Mouse (Mus musculus) CH12.LX (cell line): ENCODE results near the gene Clock. TPM values are rescaled to one million over a fixed set of nuclear protein-coding genes. Genes with fewer than 3 reads are reported as not detected.

Experiments used
- DNase-seq: peaks from one replicate; pipeline ENCODE4 v3.0.0-alpha.2; 2013; ENCODE audit errors: extremely low read depth
- H3K27ac ChIP-seq: 2 replicates; pipeline ENCODE4 v1.5.1; 2012; ENCODE audit warnings: low read depth, mild to moderate bottlenecking, control low read depth, moderate library complexity; ENCODE audit not compliant: insufficient read depth
- H3K27me3 ChIP-seq: replicated peaks from 2 replicates; pipeline ENCODE3; 2012; ENCODE audit warnings: inconsistent platforms
- H3K36me3 ChIP-seq, 2 experiments: replicated peaks in 1 of 2; 2 replicates each; pipeline versions ENCODE3 to v1.6.1; 2012; ENCODE audit warnings: inconsistent platforms in 1 of 2, low read length in 1 of 2, mild to moderate bottlenecking in 1 of 2, mixed read lengths in 1 of 2, moderate library complexity in 1 of 2; ENCODE audit not compliant: control insufficient read depth in 1 of 2, insufficient read depth in 1 of 2
- H3K4me1 ChIP-seq, 2 experiments: 2 replicates each; pipeline ENCODE4 v1.6.1; 2012; ENCODE audit warnings: inconsistent platforms in 1 of 2, moderate library complexity in 1 of 2; ENCODE audit not compliant: insufficient read depth in 2 of 2, control insufficient read depth in 1 of 2
- H3K4me2 ChIP-seq: 2 replicates; pipeline ENCODE4 v1.6.1; 2012; ENCODE audit warnings: low read depth, mild to moderate bottlenecking, control low read depth; ENCODE audit not compliant: poor library complexity, insufficient read depth, severe bottlenecking
- H3K4me3 ChIP-seq, 3 experiments: fragments of 150-350 bp in 1 of 3; sonication (generic) in 1 of 3; replicated peaks in 1 of 3; 2 replicates each; pipeline versions ENCODE3 to v1.5.1; 2011 to 2012; ENCODE audit warnings: low read depth in 2 of 3, low read length in 2 of 3, mild to moderate bottlenecking in 2 of 3, moderate library complexity in 2 of 3, control low read depth in 1 of 3, improper control_type of control experiment in 1 of 3, inconsistent platforms in 1 of 3, mixed read lengths in 1 of 3; ENCODE audit not compliant: poor library complexity in 1 of 3
- H3K79me2 ChIP-seq: replicated peaks from 2 replicates; pipeline ENCODE4 v1.6.1; 2012; ENCODE audit warnings: mild to moderate bottlenecking, moderate library complexity; ENCODE audit not compliant: control insufficient read depth, poor library complexity, insufficient read depth, severe bottlenecking; ENCODE audit errors: extremely low read depth
- H3K9ac ChIP-seq: 2 replicates; pipeline ENCODE4 v1.6.1; 2012; ENCODE audit warnings: low read depth, mild to moderate bottlenecking, control low read depth, moderate library complexity; ENCODE audit not compliant: insufficient read depth
- H3K9me3 ChIP-seq: replicated peaks from 2 replicates; pipeline ENCODE3; 2012; ENCODE audit warnings: low read length, inconsistent platforms, mixed read lengths
- BHLHE40 ChIP-seq: IDR thresholded peaks from 2 replicates; pipeline ENCODE4 v1.6.1; 2011; ENCODE audit warnings: mild to moderate bottlenecking, low read depth, low read length, improper control_type of control experiment
- CHD1 ChIP-seq: IDR thresholded peaks from 2 replicates; pipeline ENCODE4 v1.6.1; 2012; ENCODE audit warnings: low read depth, low read length, improper control_type of control experiment, inconsistent platforms
- CHD2 ChIP-seq: IDR thresholded peaks from 2 replicates; pipeline ENCODE4 v1.6.1; 2011; ENCODE audit warnings: low read length, improper control_type of control experiment
- CTCF ChIP-seq, 2 experiments: IDR thresholded peaks in 1 of 2; conservative IDR thresholded peaks in 1 of 2; 2 replicates each; pipeline ENCODE4 v1.5.1; 2011 to 2012; ENCODE audit warnings: low read depth in 2 of 2, low read length in 2 of 2, improper control_type of control experiment in 1 of 2, inconsistent platforms in 1 of 2, mild to moderate bottlenecking in 1 of 2, moderate library complexity in 1 of 2
- E2F4 ChIP-seq: IDR thresholded peaks from 2 replicates; pipeline ENCODE4 v1.6.1; 2011; ENCODE audit warnings: low read depth, low read length, improper control_type of control experiment; ENCODE audit not compliant: insufficient replicate concordance
- ELF1 ChIP-seq: IDR thresholded peaks from 2 replicates; pipeline ENCODE4 v1.6.1; 2014; ENCODE audit warnings: low read depth, mild to moderate bottlenecking, inconsistent platforms, low read length, improper control_type of control experiment
- EP300 ChIP-seq: IDR thresholded peaks from 2 replicates; pipeline ENCODE4 v1.6.1; 2011; ENCODE audit warnings: low read length, improper control_type of control experiment
- ETS1 ChIP-seq: conservative IDR thresholded peaks from 2 replicates; pipeline ENCODE4 v1.6.1; 2012; ENCODE audit warnings: low read depth, mild to moderate bottlenecking, inconsistent platforms, low read length, improper control_type of control experiment, moderate library complexity
- GABPA ChIP-seq: IDR thresholded peaks from 2 replicates; pipeline ENCODE4 v1.6.1; 2012; ENCODE audit warnings: low read depth, low read length, improper control_type of control experiment, inconsistent platforms; ENCODE audit not compliant: insufficient replicate concordance
- HCFC1 ChIP-seq: IDR thresholded peaks from 2 replicates; pipeline ENCODE4 v1.6.1; 2012; ENCODE audit warnings: low read depth, mild to moderate bottlenecking, inconsistent platforms, low read length, improper control_type of control experiment
- IRF4 ChIP-seq: IDR thresholded peaks from 2 replicates; pipeline ENCODE4 v1.6.1; 2014; ENCODE audit warnings: low read depth, mild to moderate bottlenecking, inconsistent platforms, low read length, improper control_type of control experiment
- JUN ChIP-seq: IDR thresholded peaks from 2 replicates; pipeline ENCODE4 v1.6.1; 2011; ENCODE audit warnings: low read depth, mild to moderate bottlenecking, low read length, improper control_type of control experiment, moderate library complexity; ENCODE audit not compliant: insufficient read depth
- JUND ChIP-seq: conservative IDR thresholded peaks from 2 replicates; pipeline ENCODE4 v1.6.1; 2011; ENCODE audit warnings: low read depth, low read length, improper control_type of control experiment
- KAT2A ChIP-seq: IDR thresholded peaks from 2 replicates; pipeline ENCODE4 v1.6.1; 2012; ENCODE audit warnings: low read length, improper control_type of control experiment, inconsistent platforms; ENCODE audit not compliant: insufficient replicate concordance
- MAFK ChIP-seq: IDR thresholded peaks from 2 replicates; pipeline ENCODE4 v1.6.1; 2011; ENCODE audit warnings: low read length, improper control_type of control experiment; ENCODE audit not compliant: insufficient replicate concordance
- MAX ChIP-seq: IDR thresholded peaks from 2 replicates; pipeline ENCODE4 v1.6.1; 2011; ENCODE audit warnings: low read length, improper control_type of control experiment
- MAZ ChIP-seq: IDR thresholded peaks from 2 replicates; pipeline ENCODE4 v1.6.1; 2012; ENCODE audit warnings: low read depth, mild to moderate bottlenecking, inconsistent platforms, low read length, improper control_type of control experiment, moderate library complexity
- MEF2A ChIP-seq: IDR thresholded peaks from 2 replicates; pipeline ENCODE4 v1.6.1; 2014; ENCODE audit warnings: low read depth, mild to moderate bottlenecking, inconsistent platforms, low read length, improper control_type of control experiment, borderline replicate concordance
- MXI1 ChIP-seq: IDR thresholded peaks from 2 replicates; pipeline ENCODE4 v1.6.1; 2011; ENCODE audit warnings: mild to moderate bottlenecking, low read depth, low read length, improper control_type of control experiment
- MYC ChIP-seq: IDR thresholded peaks from 2 replicates; pipeline ENCODE4 v1.6.1; 2011; ENCODE audit warnings: low read depth, mild to moderate bottlenecking, improper control_type of control experiment, low read length
- NELFE ChIP-seq: IDR thresholded peaks from 2 replicates; pipeline ENCODE4 v1.6.1; 2011; ENCODE audit warnings: low read depth, low read length, improper control_type of control experiment
- NRF1 ChIP-seq: IDR thresholded peaks from 2 replicates; pipeline ENCODE4 v1.6.1; 2014; ENCODE audit warnings: low read depth, mild to moderate bottlenecking, inconsistent platforms, low read length, improper control_type of control experiment, moderate library complexity
- PAX5 ChIP-seq: IDR thresholded peaks from 2 replicates; pipeline ENCODE4 v1.6.1; 2012; ENCODE audit warnings: low read length, inconsistent platforms, mixed read lengths
- POLR2A ChIP-seq: IDR thresholded peaks from 2 replicates; pipeline ENCODE4 v1.6.1; 2011; ENCODE audit warnings: low read depth, mild to moderate bottlenecking, improper control_type of control experiment, low read length
- POLR2AphosphoS2 ChIP-seq: IDR thresholded peaks from 2 replicates; pipeline ENCODE4 v1.6.1; 2011; ENCODE audit warnings: low read depth, low read length, improper control_type of control experiment
- RAD21 ChIP-seq: IDR thresholded peaks from 2 replicates; pipeline ENCODE4 v1.6.1; 2011; ENCODE audit warnings: low read depth, mild to moderate bottlenecking, low read length, improper control_type of control experiment, moderate library complexity
- RCOR1 ChIP-seq: conservative IDR thresholded peaks from 2 replicates; pipeline ENCODE4 v1.6.1; 2012; ENCODE audit warnings: low read depth, mild to moderate bottlenecking, inconsistent platforms, low read length, improper control_type of control experiment
- SIN3A ChIP-seq: IDR thresholded peaks from 2 replicates; pipeline ENCODE4 v1.6.1; 2012; ENCODE audit warnings: low read length, improper control_type of control experiment, inconsistent platforms
- SMC3 ChIP-seq: IDR thresholded peaks from 2 replicates; pipeline ENCODE4 v1.6.1; 2011; ENCODE audit warnings: low read depth, low read length, improper control_type of control experiment
- TCF12 ChIP-seq: IDR thresholded peaks from 2 replicates; pipeline ENCODE4 v1.6.1; 2014; ENCODE audit warnings: low read depth, mild to moderate bottlenecking, inconsistent platforms, low read length, improper control_type of control experiment
- UBTF ChIP-seq: IDR thresholded peaks from 2 replicates; pipeline ENCODE4 v1.6.1; 2012; ENCODE audit warnings: low read depth, mild to moderate bottlenecking, inconsistent platforms, low read length, improper control_type of control experiment, moderate library complexity
- USF1 ChIP-seq: IDR thresholded peaks from 2 replicates; pipeline ENCODE4 v1.6.1; 2014; ENCODE audit warnings: low read depth, mild to moderate bottlenecking, inconsistent platforms, low read length, improper control_type of control experiment
- USF2 ChIP-seq: conservative IDR thresholded peaks from 2 replicates; pipeline ENCODE4 v1.6.1; 2011; ENCODE audit warnings: low read depth, low read length, improper control_type of control experiment
- ZC3H11A ChIP-seq: IDR thresholded peaks from 2 replicates; pipeline ENCODE4 v1.6.1; 2012; ENCODE audit warnings: low read depth, mild to moderate bottlenecking, inconsistent platforms, low read length, improper control_type of control experiment
- ZKSCAN1 ChIP-seq: IDR thresholded peaks from 2 replicates; pipeline ENCODE4 v1.6.1; 2012; ENCODE audit warnings: low read depth, inconsistent platforms, low read length, improper control_type of control experiment, borderline replicate concordance
- ZMIZ1 ChIP-seq: IDR thresholded peaks from 2 replicates; pipeline ENCODE4 v1.6.1; 2012; ENCODE audit warnings: low read depth, mild to moderate bottlenecking, inconsistent platforms, low read length, improper control_type of control experiment
- ZNF384 ChIP-seq: IDR thresholded peaks from 2 replicates; pipeline ENCODE4 v1.6.1; 2012; ENCODE audit warnings: low read depth, low read length, improper control_type of control experiment, inconsistent platforms
- dilution Hi-C: fragments of 300-500 bp; cut with MboI; formaldehyde crosslinking; loops from 2 replicates; pipeline ENCODE4 v1.14.3; 2020; ENCODE audit warnings: low sequenced_read_pairs; ENCODE audit not compliant: extremely low pct_unique_long_range_greater_than_20kb, extremely low pct_ligation_motif_present
- in situ Hi-C: fragments of 300-500 bp; cut with MboI; formaldehyde crosslinking; loops from 3 replicates; pipeline ENCODE4 v1.14.3; 2019; ENCODE audit warnings: low sequenced_read_pairs, low pct_ligation_motif_present, low pct_unique_long_range_greater_than_20kb, mixed read lengths
- polyA plus RNA-seq: library from polyadenylated mRNA; unstranded; fragments of >175 nt; gene quantifications from 2 replicates; pipeline ENCODE4 v1.2.1, GENCODE M21; 2012; ENCODE audit warnings: low read depth; ENCODE audit not compliant: insufficient read length
- total RNA-seq, 2 experiments: library from RNA; depleted of rRNA; stranded (reverse); fragments of 300-350 nt in 1 of 2; fragments of >200 nt in 1 of 2; gene quantifications; 2 replicates each; pipeline ENCODE4 v1.2.3; 2012 to 2014

The Clock gene
- 3.2 and 3.4 TPM in 2 replicates for total RNA-seq (2012; rRNA removed)
- 4.5 and 5.6 TPM in 2 replicates for total RNA-seq (2014; rRNA removed)
- polyA plus RNA-seq, result 6.0 and 8.0 TPM in 2 replicates

GRCm38 (mm10) chr5:76304452-76305341 is at the start of gene Clock:
Clock (minus strand) TSS chr5:76304792.
- Histone ChIP-seq H3K79me2 (0 out of 2 replicates have a peak, but pooled peaks cover 2% of the 10 kb centered on the region), H3K4me1 (peaks cover 0 to 10% of the 10 kb centered on the region in 2 experiments; a peak in 2 of 4 replicates), H3K9ac (peak within 1 kb of the TSS; percentile 86), H3K36me3 (peaks cover 0 to 4% of the 10 kb centered on the region in 2 experiments), H3K4me3 (peak within 1 kb of the TSS; percentile 64 to 97 (median 96)), H3K27me3 (peaks cover 3% of the 10 kb centered on the region)
- DNase-seq, result peak; percentile 67
- dilution Hi-C loops, result no loop called here
- in situ Hi-C loops, result no loop called here
- TF ChIP-seq MEF2A (no peak), SIN3A (no peak), MAFK (no peak), HCFC1 (no peak; the same call in 1 of the 2 replicates), UBTF (no peak), ZNF384 (no peak), MXI1 (peak; percentile 74), NRF1 (peak; percentile 94), CHD2 (peak; percentile 62; the same call in 1 of the 2 replicates), TCF12 (peak; percentile 67), EP300 (no peak), ETS1 (no peak), POLR2A (peak; percentile 66), ZMIZ1 (no peak), RCOR1 (no peak), PAX5 (no peak), GABPA (no peak), ZC3H11A (no peak), KAT2A (no peak), JUN (no peak), POLR2AphosphoS2 (no peak), MYC (no peak), E2F4 (no peak), JUND (no peak), USF2 (no peak), MAX (no peak), CTCF (conservative IDR thresholded peaks at IDR 0.05 in 1 of 2, IDR thresholded peaks at IDR 0.05 in 1 of 2; ENCODE audit: low read depth in 2 of 2, low read length in 2 of 2) (no peak), ZKSCAN1 (no peak), BHLHE40 (no peak), USF1 (no peak), IRF4 (no peak), RAD21 (no peak), SMC3 (no peak), NELFE (peak; percentile 40; the same call in 1 of the 2 replicates), ELF1 (0 out of 2 replicates have a peak, but pooled peaks have one; percentile 17), MAZ (peak; percentile 57; the same call in 1 of the 2 replicates), CHD1 (no peak)
- TF ChIP-seq, all 38 proteins: peak for 8
- peak within 1 kb of the TSS; percentile 93 for H3K4me2 ChIP-seq
- H3K27ac ChIP-seq, result peak within 1 kb of the TSS; percentile 34
- H3K9me3 ChIP-seq, result no peaks in the 10 kb centered on the region
